Mouse (Mus musculus) forebrain, embryonic 11.5 days (tissue): Measurements from ENCODE around the gene Rexo1. TPM values are rescaled to one million over a fixed set of nuclear protein-coding genes. Genes with fewer than 3 reads are reported as not detected.
A peak's percentile ranks its signal among the peaks of the same experiment; 100 is the strongest.

ENCODE experiments used
- ATAC-seq: fragments of 200-750 bp; cut with Nextera tagmentation; replicated peaks from 2 replicates; pipeline ENCODE4 v1.8.0; 2017; ENCODE audit warnings: moderate TSS enrichment; ENCODE audit not compliant: low FRiP score
- DNase-seq: peaks from one replicate; pipeline ENCODE4 v3.0.0-alpha.2; 2017; ENCODE audit warnings: low spot score
- H3K27ac ChIP-seq: fragments of 300-500 bp; sonication (generic); 2 replicates; pipeline ENCODE4 v1.5.1; 2014; ENCODE audit warnings: low read depth, low read length
- H3K27me3 ChIP-seq: fragments of 300-500 bp; sonication (generic); 2 replicates; pipeline ENCODE4 v1.6.1; 2014; ENCODE audit warnings: mild to moderate bottlenecking, low read length, mixed read lengths; ENCODE audit not compliant: control insufficient read depth, insufficient read depth
- H3K36me3 ChIP-seq: fragments of 300-500 bp; sonication (generic); 2 replicates; pipeline ENCODE4 v1.6.1; 2014; ENCODE audit warnings: mild to moderate bottlenecking, low read length, moderate library complexity, mixed read lengths; ENCODE audit not compliant: control insufficient read depth, insufficient read depth
- H3K4me1 ChIP-seq: fragments of 300-500 bp; sonication (generic); replicated peaks from 2 replicates; pipeline ENCODE4 v1.6.1; 2014; ENCODE audit warnings: low read length, mixed read lengths; ENCODE audit not compliant: control insufficient read depth, insufficient read depth
- H3K4me2 ChIP-seq: fragments of 300-500 bp; sonication (generic); 2 replicates; pipeline ENCODE4 v1.6.1; 2014; ENCODE audit warnings: low read depth, mild to moderate bottlenecking, low read length, moderate library complexity, mixed read lengths; ENCODE audit not compliant: severe bottlenecking
- H3K4me3 ChIP-seq: fragments of 300-500 bp; sonication (generic); 2 replicates; pipeline ENCODE4 v1.5.1; 2014; ENCODE audit warnings: low read depth, low read length
- H3K9ac ChIP-seq: fragments of 300-500 bp; sonication (generic); 2 replicates; pipeline ENCODE4 v1.6.1; 2014; ENCODE audit warnings: low read length
- H3K9me3 ChIP-seq: fragments of 300-500 bp; sonication (generic); 2 replicates; pipeline ENCODE4 v1.6.1; 2016; ENCODE audit warnings: low read length, mixed read lengths; ENCODE audit not compliant: control insufficient read depth
- WGBS: fragments of 180-500 bp; shearing (Covaris S2); extraction: QIAGEN DNeasy Blood & Tissue Kit; methylation state at CpG from one replicate; pipeline ENCODE4 v1.1.7; 2014; 5-methylcytosine and 5-hydroxymethylcytosine counted together
- polyA plus RNA-seq: library from polyadenylated mRNA; unstranded; fragments of >200 nt; fragmentation: Nextera tagmentation; extraction: Ambion mirVana; gene quantifications from 2 replicates; pipeline ENCODE4 v1.2.1, GENCODE M21; 2014

Gene Rexo1
- polyA plus RNA-seq, 1 experiment from 2014 or later: 37.1 TPM

DNA sequence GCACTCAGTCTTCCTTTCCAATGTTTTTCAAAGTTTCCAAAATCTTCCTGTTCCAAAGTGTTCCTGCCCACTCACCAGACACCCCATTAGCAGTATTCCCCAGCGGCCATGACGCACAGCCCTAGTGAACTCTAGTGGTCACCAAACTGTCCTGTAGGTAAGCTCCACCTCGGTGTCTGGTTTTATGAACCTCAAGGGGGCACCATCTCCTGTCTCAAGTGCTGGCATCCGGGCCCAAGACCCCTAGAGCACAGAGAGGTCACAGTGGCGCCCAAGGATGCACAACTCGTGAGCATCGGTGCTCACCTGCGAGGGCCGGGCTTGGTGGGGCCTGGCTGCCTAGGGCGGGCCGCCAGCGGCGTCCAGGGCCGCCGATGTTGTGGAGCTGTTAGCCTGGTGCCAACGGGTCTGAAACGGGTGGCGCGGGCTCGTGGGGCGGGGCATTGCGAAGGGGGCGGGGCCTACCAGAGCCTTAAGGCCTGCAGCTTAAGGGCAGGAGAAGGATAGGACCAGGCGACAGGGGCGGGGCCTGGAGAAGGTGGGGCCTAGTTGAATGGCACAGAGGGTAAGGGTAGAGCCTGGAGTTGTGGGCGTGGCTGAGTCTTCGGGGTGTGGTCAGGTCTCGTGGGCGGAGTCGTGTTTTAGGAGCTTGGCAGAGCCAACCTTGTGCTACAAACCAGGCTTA, 22.5 kb downstream of the Rexo1 start, which contains the start of gene Atp8b3:
TSS of gene Atp8b3 (minus strand) at position 415 of the 685 bp plus-strand sequence.
- peak; percentile 81 for ATAC-seq
- peak; percentile 88 for DNase-seq
- H3K36me3 ChIP-seq: peaks cover 2% of the 10 kb centered on the region
- 2% methylated on average over 30 of the region's 30 CpGs for WGBS
- peak within 1 kb of the TSS; percentile 22 for H3K4me3 ChIP-seq
- H3K4me2 ChIP-seq: peak within 1 kb of the TSS; percentile 45
- peaks cover 7% of the 10 kb centered on the region for H3K27me3 ChIP-seq
- H3K27ac ChIP-seq: no peak within 1 kb of the TSS
- no peak within 1 kb of the TSS for H3K9ac ChIP-seq
- 0 out of 2 replicates have a peak, but pooled peaks cover 2% of the 10 kb centered on the region for H3K4me1 ChIP-seq
- H3K9me3 ChIP-seq: no peaks in the 10 kb centered on the region

DNA sequence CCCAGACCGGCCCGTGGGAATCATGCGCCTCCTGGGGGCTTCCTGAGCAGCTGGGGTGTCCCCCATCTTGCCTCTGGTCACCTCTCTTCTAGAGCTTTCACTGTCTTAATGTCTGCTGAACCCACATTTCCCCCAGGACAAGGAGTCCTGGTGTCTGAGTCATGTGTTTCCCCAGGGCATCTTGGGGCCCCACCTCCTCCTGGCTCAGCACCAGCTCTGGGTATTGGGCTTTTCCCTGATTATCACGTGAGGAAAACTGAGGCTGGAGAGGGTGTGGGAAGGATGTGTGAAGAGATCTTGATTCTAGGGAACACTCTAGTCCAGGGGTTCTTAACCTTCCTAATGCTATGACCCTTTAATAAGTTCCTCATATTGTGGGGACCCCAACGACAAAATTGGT, 23.2 kb downstream of the Rexo1 start:
- peaks cover 7% of the 10 kb centered on the region for H3K27me3 ChIP-seq
- H3K4me3 ChIP-seq: no peak overlapping the region
- 0 out of 2 replicates have a peak, but pooled peaks cover 2% of the 10 kb centered on the region for H3K4me1 ChIP-seq
- no peak overlapping the region for H3K9ac ChIP-seq
- H3K36me3 ChIP-seq: no peaks in the 10 kb centered on the region; the same call in 1 of the 2 replicates
- H3K4me2 ChIP-seq: no peak overlapping the region
- no peaks in the 10 kb centered on the region for H3K9me3 ChIP-seq
- WGBS: 63% methylated on average over 5 of the region's 5 CpGs
- no peak overlapping the region for H3K27ac ChIP-seq
- ATAC-seq (no peak), DNase-seq (no peak)

- no peaks in the 10 kb centered on the region for H3K9me3 ChIP-seq
- H3K27ac ChIP-seq: no peak overlapping the region
- H3K4me3 ChIP-seq: no peak overlapping the region
- H3K4me1 ChIP-seq: 0 out of 2 replicates have a peak, but pooled peaks cover 2% of the 10 kb centered on the region
- H3K4me2 ChIP-seq: no peak overlapping the region
- 10% methylated on average over 13 of the region's 13 CpGs for WGBS
- ATAC-seq (no peak), DNase-seq (no peak)
- no peak overlapping the region for H3K9ac ChIP-seq
- H3K36me3 ChIP-seq: no peaks in the 10 kb centered on the region
- peaks cover 7% of the 10 kb centered on the region for H3K27me3 ChIP-seq
Observed at GRCm38 (mm10) chr10:80535711-80536110, 25.6 kb downstream of the Rexo1 start.

GRCm38 (mm10) chr10:80535071-80535470, 26.3 kb downstream of the Rexo1 start:
- Histone ChIP-seq H3K36me3 (no peaks in the 10 kb centered on the region), H3K27me3 (peaks cover 7% of the 10 kb centered on the region), H3K9ac (no peak overlapping the region), H3K4me3 (no peak overlapping the region), H3K4me1 (0 out of 2 replicates have a peak, but pooled peaks cover 2% of the 10 kb centered on the region), H3K9me3 (no peaks in the 10 kb centered on the region), H3K27ac (no peak overlapping the region), H3K4me2 (peak overlapping the region; percentile 6; the same call in 1 of the 2 replicates)
- WGBS: 12% methylated on average over 14 of the region's 14 CpGs
- DNase-seq (no peak), ATAC-seq (no peak)

DNA sequence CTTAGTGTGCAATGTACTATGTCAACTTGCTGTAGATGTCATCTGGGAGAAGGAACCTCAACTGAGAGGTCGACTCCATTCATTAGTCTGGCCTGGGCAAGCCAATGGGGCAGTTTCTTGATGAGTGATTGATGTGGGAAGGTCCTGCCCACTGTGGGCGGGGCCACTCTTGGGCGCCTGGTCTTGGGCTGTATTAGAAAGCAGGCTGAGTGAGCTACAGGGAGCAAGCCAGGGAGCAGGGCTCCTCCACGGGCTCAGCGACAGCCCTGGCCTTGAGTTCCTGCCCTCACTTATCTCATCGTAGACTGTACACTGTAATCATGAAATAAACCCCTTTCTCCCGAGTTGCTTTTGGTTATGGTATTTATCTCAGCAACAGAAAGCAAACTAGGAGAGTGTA, 27.7 kb downstream of the Rexo1 start:
- H3K4me2 ChIP-seq: no peak overlapping the region
- 19% methylated on average over 7 of the region's 7 CpGs for WGBS

GRCm38 (mm10) chr10:80532783-80533182, 28.6 kb downstream of the Rexo1 start:
- Histone ChIP-seq H3K4me1 (0 out of 2 replicates have a peak, but pooled peaks cover 2% of the 10 kb centered on the region), H3K27me3 (peaks cover 6% of the 10 kb centered on the region; the same call in 1 of the 2 replicates), H3K27ac (no peak overlapping the region), H3K4me2 (no peak overlapping the region), H3K36me3 (no peaks in the 10 kb centered on the region), H3K4me3 (no peak overlapping the region), H3K9me3 (no peaks in the 10 kb centered on the region), H3K9ac (no peak overlapping the region)
- 84% methylated on average over 11 of the region's 11 CpGs for WGBS
- ATAC-seq: no peak
- DNase-seq: no peak

More for the DNA sequence above, 27.7 kb downstream of the Rexo1 start:
- peaks cover 7% of the 10 kb centered on the region for H3K27me3 ChIP-seq
- H3K27ac ChIP-seq: no peak overlapping the region
- 0 out of 2 replicates have a peak, but pooled peaks cover 2% of the 10 kb centered on the region for H3K4me1 ChIP-seq
- no peak overlapping the region for H3K9ac ChIP-seq
- H3K4me3 ChIP-seq: no peak overlapping the region
- H3K9me3 ChIP-seq: no peaks in the 10 kb centered on the region
- H3K36me3 ChIP-seq: no peaks in the 10 kb centered on the region
- DNase-seq (no peak), ATAC-seq (no peak)

DNA sequence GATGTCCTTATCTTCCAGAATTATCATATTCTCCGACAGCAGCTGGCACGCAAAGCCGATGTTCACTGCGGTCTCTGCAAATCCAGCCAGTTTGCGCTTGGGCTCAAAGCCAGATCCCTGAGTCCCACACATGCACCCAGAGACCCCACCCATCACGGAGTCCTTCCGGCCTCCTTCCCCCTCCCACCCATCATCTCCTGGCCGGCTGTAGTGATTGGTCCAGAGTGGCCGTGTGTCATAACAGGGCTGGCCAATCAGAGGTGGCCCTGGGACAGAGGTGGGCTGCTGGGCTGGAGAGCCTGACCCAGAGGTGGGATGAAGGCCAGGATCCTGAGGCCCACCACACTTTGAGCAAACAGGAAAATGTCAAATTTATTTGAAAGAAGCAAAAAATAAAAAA, 35.2 kb downstream of the Rexo1 start:
- peak; percentile 71 for DNase-seq

DNA sequence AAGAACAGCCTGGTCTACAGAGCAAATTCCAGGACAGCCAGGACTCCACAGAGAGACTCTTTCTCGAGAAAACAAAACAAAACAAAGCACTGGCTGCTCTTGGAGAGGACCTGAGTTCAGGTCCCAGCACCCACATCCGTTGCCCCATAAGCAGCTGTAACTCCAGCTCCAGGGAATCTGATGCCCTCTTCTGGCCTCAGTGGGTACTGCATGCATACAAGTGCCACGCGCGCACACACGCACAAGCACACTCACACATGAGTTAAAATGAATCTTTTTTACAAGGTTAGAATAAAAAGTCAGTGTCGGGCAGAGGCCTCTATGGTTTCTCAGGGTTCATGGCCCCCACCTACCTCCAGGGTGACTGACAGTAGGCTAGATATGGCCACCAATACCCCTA, 38.1 kb downstream of the Rexo1 start:
- H3K27me3 ChIP-seq: no peaks in the 10 kb centered on the region
- H3K36me3 ChIP-seq: no peaks in the 10 kb centered on the region
- no peaks in the 10 kb centered on the region for H3K4me1 ChIP-seq
- peaks cover 3% of the 10 kb centered on the region; the same call in 1 of the 2 replicates for H3K9me3 ChIP-seq
- DNase-seq (no peak), ATAC-seq (no peak)
- no peak overlapping the region for H3K4me3 ChIP-seq
- no peak overlapping the region for H3K27ac ChIP-seq
- WGBS: 94% methylated on average over 7 of the region's 7 CpGs
- H3K9ac ChIP-seq: no peak overlapping the region
- H3K4me2 ChIP-seq: no peak overlapping the region

More for the DNA sequence above, 35.2 kb downstream of the Rexo1 start:
- Histone ChIP-seq H3K4me3 (peak overlapping the region; percentile 5; the same call in 1 of the 2 replicates), H3K27me3 (no peaks in the 10 kb centered on the region), H3K36me3 (no peaks in the 10 kb centered on the region), H3K9me3 (no peaks in the 10 kb centered on the region), H3K9ac (no peak overlapping the region), H3K4me1 (no peaks in the 10 kb centered on the region), H3K27ac (no peak overlapping the region), H3K4me2 (peak overlapping the region; percentile 36; the same call in 1 of the 2 replicates)
- 26% methylated on average over 9 of the region's 9 CpGs for WGBS
- peak; percentile 79 for ATAC-seq
